Mouse (Mus musculus) stomach, embryonic 15.5 days (tissue): Measurements from ENCODE around the gene Ppp1r1c. TPM values are rescaled to one million over a fixed set of nuclear protein-coding genes. Genes with fewer than 3 reads are reported as not detected.

Source experiments
- ATAC-seq: fragments of 200-750 bp; cut with Nextera tagmentation; 2 replicates; pipeline ENCODE4 v1.8.0; 2017; ENCODE audit warnings: low read depth, moderate number of reproducible peaks, moderate TSS enrichment; ENCODE audit not compliant: insufficient read depth, low FRiP score
- H3K27ac ChIP-seq: fragments of 300-500 bp; sonication (generic); 2 replicates; pipeline ENCODE4 v1.5.1; 2015; ENCODE audit warnings: mild to moderate bottlenecking, inconsistent platforms
- H3K27me3 ChIP-seq: fragments of 300-500 bp; sonication (generic); replicated peaks from 2 replicates; pipeline ENCODE4 v1.6.1; 2015; ENCODE audit warnings: inconsistent platforms
- H3K36me3 ChIP-seq: fragments of 300-500 bp; sonication (generic); 2 replicates; pipeline ENCODE4 v1.6.1; 2015; ENCODE audit warnings: inconsistent platforms
- H3K4me1 ChIP-seq: fragments of 300-500 bp; sonication (generic); 2 replicates; pipeline ENCODE4 v1.6.1; 2015; ENCODE audit warnings: inconsistent platforms
- H3K4me2 ChIP-seq: fragments of 300-500 bp; sonication (generic); 2 replicates; pipeline ENCODE4 v1.6.1; 2015; ENCODE audit warnings: mild to moderate bottlenecking, inconsistent platforms
- H3K4me3 ChIP-seq: fragments of 300-500 bp; sonication (generic); replicated peaks from 2 replicates; pipeline ENCODE4 v1.5.1; 2015; ENCODE audit warnings: inconsistent platforms
- H3K9ac ChIP-seq: fragments of 300-500 bp; sonication (generic); 2 replicates; pipeline ENCODE4 v1.6.1; 2015; ENCODE audit warnings: inconsistent platforms
- H3K9me3 ChIP-seq: fragments of 300-500 bp; sonication (generic); 2 replicates; pipeline ENCODE4 v1.6.1; 2016; ENCODE audit warnings: inconsistent platforms
- WGBS: fragments of 180-500 bp; shearing (Covaris S2); methylation state at CpG from one replicate; pipeline ENCODE4 v1.1.7; 2015; 5-methylcytosine and 5-hydroxymethylcytosine counted together
- polyA plus RNA-seq: library from polyadenylated mRNA; unstranded; fragments of >200 nt; fragmentation: Nextera tagmentation; extraction: Ambion mirVana; gene quantifications from 2 replicates; pipeline ENCODE4 v1.2.1, GENCODE M21; 2015

Gene Ppp1r1c
- polyA plus RNA-seq, 1 experiment from 2014 or later = not detected

DNA sequence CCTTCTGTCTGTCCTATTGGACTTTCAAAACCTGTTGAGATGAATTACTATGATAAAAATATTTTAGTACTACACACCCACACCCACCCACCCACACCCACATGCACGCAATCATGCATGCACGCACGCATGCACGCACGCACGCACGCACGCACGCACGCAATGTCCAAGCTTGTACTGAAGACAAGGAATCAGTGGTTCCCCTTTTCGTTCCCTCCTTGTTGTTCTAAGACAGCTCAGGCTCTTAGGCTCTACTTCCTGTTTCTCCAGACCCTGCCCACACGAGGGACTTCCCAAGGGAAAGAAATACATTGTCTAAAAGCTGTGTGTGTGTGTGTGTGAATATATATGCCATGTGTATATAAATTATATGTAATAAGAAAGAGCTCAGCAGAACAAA lies 11.6 kb upstream of the Ppp1r1c start:
- 84% methylated on average over 12 of the region's 12 CpGs for WGBS
- Histone ChIP-seq H3K27me3 (no peaks in the 10 kb centered on the region), H3K4me1 (no peaks in the 10 kb centered on the region), H3K4me3 (no peak overlapping the region), H3K9me3 (no peaks in the 10 kb centered on the region), H3K4me2 (no peak overlapping the region), H3K9ac (no peak overlapping the region), H3K36me3 (no peaks in the 10 kb centered on the region), H3K27ac (no peak overlapping the region)
- no peak for ATAC-seq

DNA sequence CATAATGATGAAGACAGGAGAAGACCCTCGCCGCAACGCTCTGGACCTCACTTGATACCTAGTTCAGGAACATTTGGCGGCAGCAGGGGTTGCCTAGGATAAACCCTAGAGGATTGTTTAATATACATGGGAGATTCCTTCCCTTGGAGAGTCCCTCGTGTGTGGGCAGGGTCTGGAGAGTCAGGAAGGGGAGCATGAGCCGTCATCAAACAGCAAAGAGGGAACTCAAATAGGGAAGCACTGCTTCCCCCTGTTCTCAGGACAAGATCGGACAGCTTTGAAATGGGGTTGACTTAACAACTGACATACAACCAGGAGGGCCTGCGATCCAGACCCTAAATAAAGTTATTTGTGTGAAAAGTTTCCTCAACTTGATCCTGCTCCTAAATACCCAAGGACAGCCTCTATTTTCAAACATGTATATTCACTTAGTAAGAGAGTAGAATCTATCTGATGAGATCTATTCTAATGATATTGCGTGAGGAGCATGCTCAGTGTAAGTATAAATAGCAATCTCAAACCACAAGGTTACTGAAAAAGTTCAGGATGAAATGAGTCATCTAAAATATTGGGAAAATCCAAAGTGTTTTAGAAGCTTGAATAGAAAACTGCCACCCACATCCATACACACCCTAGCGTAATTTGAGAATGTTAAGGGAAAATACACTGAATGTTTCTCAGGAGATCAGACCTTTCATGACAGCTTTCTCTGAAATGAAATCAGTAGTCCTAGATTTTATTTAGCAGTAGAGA lies 10.9 kb upstream of the Ppp1r1c start:
- H3K9me3 ChIP-seq = no peaks in the 10 kb centered on the region
- no peak overlapping the region for H3K4me2 ChIP-seq
- no peak overlapping the region for H3K27ac ChIP-seq
- no peaks in the 10 kb centered on the region for H3K36me3 ChIP-seq
- no peaks in the 10 kb centered on the region for H3K4me1 ChIP-seq
- no peaks in the 10 kb centered on the region for H3K27me3 ChIP-seq
- no peak for ATAC-seq
- 76% methylated on average over 10 of the region's 10 CpGs for WGBS
- H3K4me3 ChIP-seq = no peak overlapping the region
- no peak overlapping the region for H3K9ac ChIP-seq

DNA sequence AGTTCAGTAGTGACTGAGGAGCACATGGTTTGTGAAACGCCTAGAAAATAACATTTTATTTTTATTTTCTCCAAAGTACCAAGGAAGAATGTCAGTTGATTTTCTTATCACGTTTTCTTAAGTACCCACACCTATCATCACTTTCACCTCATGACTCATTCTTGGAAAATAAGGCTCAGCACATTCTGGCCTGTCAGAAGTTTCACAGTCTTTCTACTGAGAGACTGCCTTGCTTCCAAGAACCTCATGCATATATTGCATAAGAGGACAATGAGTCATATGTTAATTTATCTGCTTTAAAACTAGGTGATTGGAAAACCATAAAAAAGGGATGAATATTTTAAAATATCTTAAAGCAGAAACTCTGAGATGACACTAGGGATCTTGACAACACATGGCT lies 9.4 kb upstream of the Ppp1r1c start:
- Histone ChIP-seq H3K4me3 (no peak overlapping the region), H3K4me2 (no peak overlapping the region), H3K4me1 (no peaks in the 10 kb centered on the region), H3K36me3 (no peaks in the 10 kb centered on the region), H3K9ac (no peak overlapping the region), H3K9me3 (no peaks in the 10 kb centered on the region), H3K27ac (no peak overlapping the region), H3K27me3 (no peaks in the 10 kb centered on the region)
- no peak for ATAC-seq
- whole genome bisulfite sequencing = 61% methylated on average over 2 of the region's 2 CpGs

DNA sequence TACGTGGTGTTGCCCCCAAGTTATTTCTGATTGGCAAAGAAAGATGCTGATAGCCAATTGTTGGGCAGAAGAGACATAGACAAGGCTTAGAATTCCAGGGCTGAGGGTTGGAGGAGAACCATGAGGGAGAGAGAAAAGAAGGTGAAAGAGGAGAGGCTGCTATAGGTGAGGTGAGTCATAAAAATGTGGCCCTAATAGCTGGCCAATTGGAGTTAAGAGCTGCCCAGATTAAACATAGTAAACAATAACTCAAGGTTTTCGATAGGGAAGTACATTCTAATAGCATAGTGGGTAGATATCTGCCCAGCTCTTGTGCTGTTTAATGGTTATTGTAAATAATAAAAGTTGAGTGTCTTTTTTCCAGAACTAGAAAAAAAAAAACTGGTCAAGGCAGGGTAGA lies 2.8 kb upstream of the Ppp1r1c start:
- Histone ChIP-seq H3K9ac (no peak overlapping the region), H3K4me3 (no peak overlapping the region), H3K27ac (no peak overlapping the region), H3K4me2 (no peak overlapping the region), H3K36me3 (no peaks in the 10 kb centered on the region), H3K9me3 (no peaks in the 10 kb centered on the region), H3K27me3 (no peaks in the 10 kb centered on the region), H3K4me1 (no peaks in the 10 kb centered on the region)
- WGBS = 79% methylated on average over 2 of the region's 2 CpGs
- ATAC-seq = peak; percentile 60; the same call in 1 of the 2 replicates

DNA sequence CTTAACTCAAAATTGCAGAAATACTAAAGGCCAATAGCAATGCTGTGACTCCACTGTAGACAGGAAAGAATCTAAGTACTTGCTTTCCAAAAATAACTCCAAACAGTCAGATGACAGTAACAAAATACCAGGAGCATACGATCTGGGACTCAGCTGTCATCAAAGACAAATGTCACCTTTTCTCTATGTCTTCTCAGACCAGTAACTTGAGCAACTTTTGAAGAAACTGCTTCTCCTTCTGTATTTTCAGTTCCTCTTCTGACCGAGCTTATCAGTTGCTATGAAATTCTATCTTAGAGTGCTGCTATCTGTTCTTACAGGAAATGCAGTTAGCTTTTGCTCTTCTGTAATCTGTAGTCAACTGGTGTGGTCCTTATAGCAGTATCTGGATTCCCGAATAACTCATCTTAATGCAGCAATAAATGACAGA lies 6.1 kb downstream of the Ppp1r1c start:
- no peak overlapping the region for H3K4me2 ChIP-seq
- no peak for ATAC-seq
- H3K9ac ChIP-seq = no peak overlapping the region
- no peak overlapping the region for H3K4me3 ChIP-seq
- no peaks in the 10 kb centered on the region for H3K27me3 ChIP-seq
- WGBS = 38% methylated on average over 3 of the region's 3 CpGs
- H3K9me3 ChIP-seq = no peaks in the 10 kb centered on the region
- H3K27ac ChIP-seq = no peak overlapping the region
- no peaks in the 10 kb centered on the region for H3K4me1 ChIP-seq
- no peaks in the 10 kb centered on the region for H3K36me3 ChIP-seq

DNA sequence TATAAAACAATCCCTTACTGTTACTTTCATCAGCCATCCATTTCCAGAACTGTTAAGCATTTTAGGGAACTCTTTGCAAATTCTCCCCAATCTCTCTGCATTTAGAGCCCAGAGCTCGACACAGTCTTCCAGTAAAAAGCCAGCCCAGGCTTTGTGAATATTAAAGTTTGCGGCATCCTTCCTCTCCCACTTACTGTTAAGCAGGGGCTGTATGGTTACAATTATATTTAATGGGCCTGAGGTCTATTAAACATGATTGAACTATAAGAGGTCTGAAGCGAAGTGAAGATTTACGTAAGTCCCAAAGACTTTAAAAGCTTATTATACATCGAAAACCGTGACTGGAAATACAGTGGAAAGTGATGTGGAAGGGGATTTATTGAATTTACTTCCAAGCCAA lies 7.2 kb downstream of the Ppp1r1c start:
- no peaks in the 10 kb centered on the region for H3K4me1 ChIP-seq
- no peak overlapping the region for H3K4me3 ChIP-seq
- WGBS = 75% methylated on average over 6 of the region's 6 CpGs
- H3K9me3 ChIP-seq = no peaks in the 10 kb centered on the region
- H3K27me3 ChIP-seq = no peaks in the 10 kb centered on the region
- H3K27ac ChIP-seq = no peak overlapping the region
- H3K4me2 ChIP-seq = no peak overlapping the region
- no peaks in the 10 kb centered on the region for H3K36me3 ChIP-seq
- no peak overlapping the region for H3K9ac ChIP-seq
- no peak for ATAC-seq

DNA sequence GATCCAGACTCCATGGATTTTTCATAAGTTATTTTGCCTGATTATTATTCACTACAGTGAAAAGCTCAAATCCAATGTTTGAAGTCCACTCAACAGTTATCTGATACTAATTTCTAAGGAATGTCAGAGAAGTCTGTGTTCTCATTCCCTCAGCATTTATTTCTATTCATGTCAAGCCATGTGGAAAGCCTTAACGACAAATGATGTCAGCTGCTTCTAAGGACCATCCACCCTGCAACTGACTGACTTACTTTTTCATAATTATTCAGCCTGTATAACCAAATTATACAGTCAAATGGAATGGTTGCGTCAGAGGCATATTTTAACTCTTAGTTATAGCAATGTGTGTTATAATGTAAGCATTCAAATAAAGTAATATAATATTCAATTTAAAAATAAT lies 8.3 kb downstream of the Ppp1r1c start:
- no peak for ATAC-seq
- no peaks in the 10 kb centered on the region for H3K4me1 ChIP-seq
- whole genome bisulfite sequencing = 61% methylated on average over 2 of the region's 2 CpGs

DNA sequence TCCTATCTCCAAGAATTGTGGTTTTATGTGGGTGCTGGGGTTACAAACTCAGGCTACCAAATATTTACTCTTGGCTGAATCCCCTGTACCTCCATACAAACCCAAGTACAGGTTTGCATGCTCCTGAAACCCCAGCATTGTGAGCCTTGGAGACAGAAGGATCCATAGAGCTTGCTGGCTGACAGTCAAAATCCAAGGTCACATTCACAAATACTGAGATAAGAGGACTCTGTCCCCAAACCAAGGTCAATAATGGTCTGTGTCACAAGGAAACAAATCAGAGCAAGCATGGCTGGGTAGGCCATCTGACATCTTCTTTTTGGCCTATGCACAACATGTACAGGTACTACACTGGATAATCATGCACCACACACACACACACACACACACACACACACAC lies 10.3 kb downstream of the Ppp1r1c start:
- no peak for ATAC-seq

More for the DNA sequence above, 8.3 kb downstream of the Ppp1r1c start:
- Histone ChIP-seq H3K9me3 (no peaks in the 10 kb centered on the region), H3K27ac (no peak overlapping the region), H3K9ac (no peak overlapping the region), H3K4me2 (no peak overlapping the region), H3K36me3 (no peaks in the 10 kb centered on the region), H3K4me3 (no peak overlapping the region), H3K27me3 (no peaks in the 10 kb centered on the region)

DNA sequence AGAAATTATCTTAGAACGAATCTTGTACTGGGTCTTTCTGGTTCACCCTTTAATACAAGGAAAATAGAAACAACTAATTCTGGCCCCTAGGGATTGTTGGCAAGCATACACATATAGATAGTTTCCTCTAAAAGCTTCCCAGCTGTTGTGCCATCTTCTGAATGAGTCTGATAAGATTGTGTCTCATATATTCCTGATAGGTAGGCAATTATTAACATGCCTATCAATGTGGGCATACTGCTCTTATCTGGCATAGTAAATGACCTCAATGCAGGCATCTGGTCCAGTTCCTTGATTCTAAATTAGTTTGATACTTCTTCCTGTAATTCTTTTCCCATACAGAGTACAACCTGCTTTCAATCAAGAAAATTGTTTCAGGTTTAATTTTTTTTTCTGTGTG lies 14.8 kb downstream of the Ppp1r1c start:
- 66% methylated on average over 1 of the region's 1 CpGs for WGBS
- Histone ChIP-seq H3K9ac (no peak overlapping the region), H3K27ac (no peak overlapping the region), H3K4me3 (no peak overlapping the region), H3K27me3 (no peaks in the 10 kb centered on the region), H3K36me3 (no peaks in the 10 kb centered on the region), H3K4me1 (no peaks in the 10 kb centered on the region), H3K9me3 (no peaks in the 10 kb centered on the region), H3K4me2 (no peak overlapping the region)
- ATAC-seq = no peak

More for the DNA sequence above, 10.3 kb downstream of the Ppp1r1c start:
- Histone ChIP-seq H3K9ac (no peak overlapping the region), H3K36me3 (no peaks in the 10 kb centered on the region), H3K9me3 (no peaks in the 10 kb centered on the region), H3K4me3 (no peak overlapping the region), H3K27ac (no peak overlapping the region), H3K4me1 (no peaks in the 10 kb centered on the region), H3K4me2 (no peak overlapping the region), H3K27me3 (no peaks in the 10 kb centered on the region)

DNA sequence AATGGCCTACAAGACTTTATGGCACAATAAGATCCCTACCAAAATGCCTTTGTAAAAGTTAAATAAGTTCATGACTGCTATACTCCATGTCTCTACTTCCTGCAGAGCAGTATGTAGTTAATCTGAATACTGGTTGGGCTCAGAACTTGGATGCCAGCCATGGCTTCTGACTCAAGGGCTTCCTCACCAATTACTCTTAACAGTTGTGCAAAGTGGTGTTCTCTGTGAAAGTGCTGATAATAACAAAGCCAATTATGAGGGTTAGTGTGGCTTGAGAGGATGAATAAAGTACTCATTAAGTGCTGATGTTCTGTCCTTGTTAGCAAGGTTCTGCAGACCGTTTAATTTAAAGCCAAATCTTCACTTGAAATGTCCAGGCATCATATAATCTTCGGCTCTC lies 31.4 kb downstream of the Ppp1r1c start:
- Histone ChIP-seq H3K36me3 (no peaks in the 10 kb centered on the region), H3K4me1 (no peaks in the 10 kb centered on the region), H3K9me3 (no peaks in the 10 kb centered on the region), H3K27ac (no peak overlapping the region), H3K9ac (no peak overlapping the region), H3K4me3 (no peak overlapping the region), H3K27me3 (no peaks in the 10 kb centered on the region), H3K4me2 (no peak overlapping the region)
- 65% methylated on average over 2 of the region's 2 CpGs for WGBS
- no peak for ATAC-seq

DNA sequence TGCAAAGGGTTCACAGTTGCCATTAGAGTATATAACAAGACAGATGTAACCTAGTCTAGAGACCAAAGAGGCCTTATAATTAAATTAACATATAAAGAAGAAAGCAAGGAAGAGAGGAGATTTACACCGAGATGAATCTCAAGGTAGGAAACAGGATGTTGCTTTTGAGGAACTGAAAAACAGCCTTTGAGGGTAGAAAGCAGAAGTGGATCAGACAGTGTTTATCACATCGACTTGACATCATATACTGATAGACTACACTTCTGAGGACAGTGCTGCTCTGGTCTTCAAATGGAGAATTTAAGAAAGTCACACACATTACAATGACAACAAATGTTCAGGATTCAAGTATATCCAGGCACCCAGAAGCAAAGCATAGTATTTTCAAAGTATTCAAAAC lies 34.4 kb downstream of the Ppp1r1c start:
- H3K4me2 ChIP-seq = no peak overlapping the region
- ATAC-seq = no peak
- WGBS = 74% methylated on average over 2 of the region's 2 CpGs
- H3K27ac ChIP-seq = no peak overlapping the region
- no peaks in the 10 kb centered on the region for H3K4me1 ChIP-seq
- H3K36me3 ChIP-seq = no peaks in the 10 kb centered on the region
- H3K4me3 ChIP-seq = no peak overlapping the region
- no peaks in the 10 kb centered on the region for H3K9me3 ChIP-seq
- H3K27me3 ChIP-seq = no peaks in the 10 kb centered on the region
- no peak overlapping the region for H3K9ac ChIP-seq

DNA sequence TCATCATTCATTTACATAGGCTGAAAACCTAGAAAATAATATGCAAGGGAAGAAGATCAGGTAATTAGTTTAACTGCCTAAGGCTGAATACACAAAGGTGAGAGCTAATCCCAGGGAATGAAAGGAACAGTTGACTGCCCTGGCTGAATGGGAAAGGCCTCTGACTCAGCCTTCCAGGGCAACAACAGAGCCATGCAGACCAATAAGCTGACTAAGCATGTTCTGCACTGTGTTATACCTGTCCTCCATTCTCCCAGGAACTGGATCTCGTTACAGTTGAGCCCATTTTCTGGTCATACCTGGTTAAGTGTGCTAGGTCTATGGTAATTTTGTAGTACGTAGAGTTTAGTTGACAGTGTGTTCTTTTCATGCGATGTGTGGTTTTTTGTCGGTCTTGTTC lies 36.6 kb downstream of the Ppp1r1c start:
- Histone ChIP-seq H3K9me3 (no peaks in the 10 kb centered on the region), H3K27ac (no peak overlapping the region), H3K4me1 (no peaks in the 10 kb centered on the region), H3K9ac (no peak overlapping the region), H3K36me3 (no peaks in the 10 kb centered on the region), H3K4me2 (no peak overlapping the region), H3K27me3 (no peaks in the 10 kb centered on the region), H3K4me3 (no peak overlapping the region)
- ATAC-seq = no peak
- WGBS = 95% methylated on average over 4 of the region's 4 CpGs

DNA sequence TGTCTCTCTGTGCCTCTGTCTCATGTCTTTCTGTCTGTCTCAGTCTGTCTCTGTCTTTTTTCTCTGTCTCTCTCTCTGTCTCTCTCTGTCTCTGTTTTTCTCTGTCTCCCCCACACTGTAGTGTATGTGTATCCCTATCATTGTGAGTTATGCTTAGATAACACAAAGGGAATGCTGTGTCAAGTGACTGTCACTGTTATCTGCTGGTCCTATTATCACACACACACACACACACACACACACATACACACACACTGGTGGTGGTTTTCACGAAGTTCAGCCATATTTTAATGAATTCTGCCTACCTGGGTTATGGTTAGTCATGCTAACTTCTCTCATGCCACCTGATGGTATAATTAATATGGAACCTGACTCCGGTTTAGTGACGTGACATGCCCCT lies 44.1 kb downstream of the Ppp1r1c start:
- no peak for ATAC-seq
- 72% methylated on average over 3 of the region's 3 CpGs for WGBS

More for the DNA sequence above, 44.1 kb downstream of the Ppp1r1c start:
- no peaks in the 10 kb centered on the region for H3K4me1 ChIP-seq
- no peaks in the 10 kb centered on the region for H3K9me3 ChIP-seq
- no peak overlapping the region for H3K27ac ChIP-seq
- no peaks in the 10 kb centered on the region for H3K36me3 ChIP-seq
- no peak overlapping the region for H3K9ac ChIP-seq
- H3K4me2 ChIP-seq = no peak overlapping the region
- no peak overlapping the region for H3K4me3 ChIP-seq
- H3K27me3 ChIP-seq = no peaks in the 10 kb centered on the region
